Mouse (Mus musculus): ENCODE results near the gene Pced1b. TPM values are rescaled to one million over a fixed set of nuclear protein-coding genes. Genes with fewer than 3 reads are reported as not detected.

The Pced1b gene
- 9.6 TPM for polyA plus RNA-seq (2014; fragmentation: Illumina TruSeq; extraction: RNeasy Lipid Tissue Mini Kit (QIAGEN cat#74804); ENCODE audit: insufficient read depth, low read depth, low replicate concordance)

GRCm38 (mm10) chr15:97246911-97247790 lies at the start of gene Pced1b, which contains the start of gene Amigo2:
Gene Pced1b (plus strand): TSS chr15:97247107.
Gene Amigo2 (minus strand): TSS chr15:97247287.

Other genes starting within 250 kb of the Pced1b start
- gene Slc38a4, start 191.2 kb upstream of the Pced1b start, polyA plus RNA-seq (2014; fragmentation: Illumina TruSeq; extraction: RNeasy Lipid Tissue Mini Kit (QIAGEN cat#74804); ENCODE audit: insufficient read depth, low read depth, low replicate concordance): 4.3 TPM
- gene Amigo2, start 180 bp downstream of the Pced1b start, polyA plus RNA-seq (2014; fragmentation: Illumina TruSeq; extraction: RNeasy Lipid Tissue Mini Kit (QIAGEN cat#74804); ENCODE audit: insufficient read depth, low read depth, low replicate concordance): 10.8 TPM

All from lung, adult 10 weeks (tissue).